Mouse (Mus musculus) G1E (cell line): ENCODE data around the gene Decr2.

ENCODE experiments used
- CTCF ChIP-seq: IDR thresholded peaks from 2 replicates; pipeline ENCODE4 v1.5.1; 2012; ENCODE audit warnings: low read depth, low read length, inconsistent platforms, mixed read lengths
- GATA1 ChIP-seq: IDR thresholded peaks from 2 replicates; pipeline ENCODE4 v1.6.1; 2012; ENCODE audit warnings: borderline replicate concordance, low read length, inconsistent platforms, mixed read lengths
- GATA2 ChIP-seq: IDR thresholded peaks from 2 replicates; pipeline ENCODE4 v1.6.1; 2012; ENCODE audit warnings: low read depth, low read length, inconsistent platforms, borderline replicate concordance
- POLR2AphosphoS5 ChIP-seq: IDR thresholded peaks from 2 replicates; pipeline ENCODE4 v1.6.1; 2012; ENCODE audit warnings: low read depth, low read length, inconsistent platforms; ENCODE audit not compliant: insufficient replicate concordance
- TAL1 ChIP-seq: conservative IDR thresholded peaks from 2 replicates; pipeline ENCODE4 v1.6.1; 2012; ENCODE audit warnings: low read depth, low read length, inconsistent platforms, mixed read lengths

DNA sequence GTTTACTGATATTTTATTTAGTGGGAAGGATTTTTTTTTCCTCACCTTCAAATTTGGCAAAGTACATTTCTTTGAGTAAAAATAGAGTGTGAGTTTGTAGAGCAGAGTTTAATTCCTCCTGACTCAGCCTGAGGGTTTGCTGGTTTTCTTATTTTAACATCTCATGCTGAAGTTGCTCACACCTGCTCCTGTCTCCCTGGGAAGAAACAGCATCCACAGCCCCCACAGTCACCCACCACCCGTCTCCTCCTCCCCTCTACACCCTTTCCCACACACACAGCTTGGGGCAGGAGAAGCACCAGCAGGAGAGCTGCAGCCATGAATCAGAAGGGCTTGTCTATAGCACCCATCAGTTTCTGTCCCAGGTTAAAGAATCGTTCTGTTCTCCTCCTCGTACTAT is 14.9 kb downstream of the Decr2 start:
- TF ChIP-seq CTCF = no peak
- no peak for TF ChIP-seq TAL1
- no peak for TF ChIP-seq GATA1
- TF ChIP-seq GATA2 = no peak
- no peak for TF ChIP-seq POLR2AphosphoS5
